Mouse (Mus musculus): Measurements from ENCODE around the gene Gm7714.

The Gm7714 gene

GRCm38 (mm10) chr5:88268619-88269018, at the start of gene Gm7714:
Gm7714 (plus strand) TSS chr5:88268919.
- DNase-seq (ENCODE audit: low read depth, low spot score) = no peak

DNA sequence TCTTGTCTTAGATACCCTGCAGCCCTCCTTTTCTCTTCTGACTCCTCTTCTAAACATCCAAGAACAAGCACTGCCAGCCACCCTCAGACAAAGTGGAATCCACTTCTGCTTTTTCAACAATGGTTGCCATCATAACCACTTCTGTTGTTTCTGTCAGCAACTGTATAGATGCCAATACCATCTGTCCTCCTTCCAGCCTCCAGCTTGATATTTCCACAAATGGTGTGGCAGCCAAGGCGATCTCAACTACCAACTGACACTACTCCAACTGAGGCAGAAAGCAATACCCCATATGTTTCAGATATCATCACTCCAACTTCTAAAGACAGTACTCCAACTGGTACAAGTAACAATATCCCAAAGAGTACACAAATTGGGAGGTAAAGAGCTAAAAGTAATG, 12.2 kb upstream of the Gm7714 start:
- DNase-seq (ENCODE audit: low read depth, low spot score) = no peak

DNA sequence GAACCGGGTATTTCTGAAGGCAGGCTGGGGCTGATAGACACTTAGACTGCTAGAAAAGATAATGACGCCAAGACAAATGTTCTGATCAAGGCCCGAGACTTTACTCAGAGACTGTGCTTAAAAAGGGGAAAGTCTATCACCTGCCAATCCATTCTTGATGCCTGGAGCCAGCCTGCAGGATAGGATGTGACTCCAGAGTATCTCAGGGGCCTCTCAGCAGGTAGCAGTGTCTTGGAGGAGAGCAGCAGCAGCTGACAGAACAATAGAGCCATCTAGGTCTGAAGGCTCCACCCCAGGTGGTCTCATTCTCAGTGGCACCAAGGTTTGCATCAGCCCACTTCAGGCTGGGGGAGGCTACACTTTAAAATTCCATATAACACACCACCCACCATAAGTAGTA, 42.6 kb downstream of the Gm7714 start:
- peak; percentile 50 for DNase-seq (ENCODE audit: low read depth, low spot score)

GRCm38 (mm10) chr5:88317012-88317411, 48.3 kb downstream of the Gm7714 start, which contains the start of gene Prol1:
Prol1 (plus strand) TSS chr5:88317312.
- no peak for DNase-seq (ENCODE audit: low read depth, low spot score)

Data from ES-CJ7 (cell line).